Mouse (Mus musculus) cerebellum, adult 2 months (tissue): Measurements from ENCODE around the gene Arhgap19. TPM values are rescaled to one million over a fixed set of nuclear protein-coding genes. Genes with fewer than 3 reads are reported as not detected.

Experiments used
- DNase-seq, 2 experiments: peaks; one replicate each; pipeline ENCODE4 v3.0.0; 2021
- H3K27ac ChIP-seq: fragments of 200-500 bp; 2 replicates; pipeline ENCODE4 v1.5.1; 2012; ENCODE audit warnings: low read length, control low read depth, inconsistent platforms; ENCODE audit not compliant: insufficient read depth
- H3K27me3 ChIP-seq: fragments of 200-500 bp; 2 replicates; pipeline ENCODE4 v1.6.1; 2012; ENCODE audit warnings: inconsistent platforms, mild to moderate bottlenecking, low read length, moderate library complexity; ENCODE audit not compliant: control insufficient read depth, insufficient read depth
- H3K4me1 ChIP-seq: fragments of 200-500 bp; 2 replicates; pipeline ENCODE4 v1.6.1; 2011; ENCODE audit warnings: low read length; ENCODE audit not compliant: control insufficient read depth, insufficient read depth
- H3K4me3 ChIP-seq: fragments of 200-500 bp; replicated peaks from 2 replicates; pipeline ENCODE3; 2011; ENCODE audit warnings: mild to moderate bottlenecking, low read depth, low read length, control low read depth; ENCODE audit not compliant: insufficient read depth
- CTCF ChIP-seq: fragments of 200-500 bp; IDR thresholded peaks from 2 replicates; pipeline ENCODE4 v1.5.1; 2011; ENCODE audit warnings: low read depth, mild to moderate bottlenecking, control low read depth, low read length, moderate library complexity, borderline replicate concordance; ENCODE audit not compliant: insufficient read depth
- POLR2A ChIP-seq: fragments of 200-500 bp; IDR thresholded peaks from 2 replicates; pipeline ENCODE4 v1.6.1; 2011; ENCODE audit warnings: low read length, control low read depth, borderline replicate concordance; ENCODE audit not compliant: insufficient read depth
- WGBS: fragments of 180-500 bp; shearing (Covaris S2); methylation state at CpG from one replicate; pipeline ENCODE4 v1.1.7; 2018; 5-methylcytosine and 5-hydroxymethylcytosine counted together
- polyA plus RNA-seq: library from polyadenylated mRNA; depleted of rRNA; stranded (reverse); fragments of >200 nt; gene quantifications from 2 replicates; pipeline ENCODE4 v1.2.3, GENCODE M21; 2012

Arhgap19 gene
- polyA plus RNA-seq, 1 experiment = 2.4 TPM

DNA sequence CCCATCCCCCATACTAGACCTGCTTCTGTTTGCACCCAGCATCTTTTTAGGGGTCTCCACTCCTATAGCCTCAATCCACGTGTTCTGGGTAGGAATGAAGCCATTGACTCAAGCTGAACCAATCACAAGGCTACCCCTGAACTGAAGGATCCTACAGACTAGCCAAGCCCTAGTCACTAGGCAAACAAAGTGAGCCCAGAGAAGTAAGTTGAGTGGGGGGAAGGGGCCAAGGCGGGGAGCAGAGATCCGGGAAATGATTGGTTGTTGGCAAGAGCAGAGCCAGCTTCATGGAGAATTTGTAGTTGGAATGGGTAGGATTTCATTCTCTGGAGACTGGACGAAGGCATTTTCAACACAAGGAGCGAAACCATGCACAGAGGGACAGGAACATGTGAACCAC is 15.1 kb upstream of the Arhgap19 start:
- no peak for TF ChIP-seq CTCF
- no peak for TF ChIP-seq POLR2A
- no peaks in the 10 kb centered on the region for H3K27me3 ChIP-seq
- 59% methylated on average over 5 of the region's 5 CpGs for WGBS
- DNase-seq = no peak
- no peak overlapping the region for H3K4me3 ChIP-seq
- no peaks in the 10 kb centered on the region for H3K4me1 ChIP-seq
- H3K27ac ChIP-seq = no peak overlapping the region

DNA sequence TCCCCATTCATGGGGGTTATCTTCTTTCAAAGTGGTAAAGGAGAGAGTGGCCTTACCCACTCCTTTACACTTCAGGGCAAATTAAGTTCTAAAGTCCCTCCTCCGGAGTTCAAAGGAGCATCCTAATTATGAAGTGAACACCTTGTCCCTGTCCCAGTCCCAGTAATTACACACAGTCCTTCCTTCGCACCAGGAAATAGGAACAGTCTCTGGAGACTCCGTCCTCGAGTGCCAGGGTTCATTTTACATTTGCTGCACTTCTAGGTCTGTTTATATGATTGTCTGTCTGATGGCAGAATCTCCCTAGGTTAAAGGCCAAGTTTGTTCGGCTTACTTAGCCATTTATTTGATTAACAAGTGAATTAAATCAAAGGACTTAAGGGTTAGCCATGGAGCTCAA is 14.6 kb upstream of the Arhgap19 start:
- Histone ChIP-seq H3K4me1 (no peaks in the 10 kb centered on the region), H3K4me3 (no peak overlapping the region), H3K27me3 (no peaks in the 10 kb centered on the region), H3K27ac (no peak overlapping the region)
- no peak for DNase-seq
- TF ChIP-seq POLR2A (no peak), CTCF (no peak)
- WGBS = 82% methylated on average over 5 of the region's 5 CpGs

DNA sequence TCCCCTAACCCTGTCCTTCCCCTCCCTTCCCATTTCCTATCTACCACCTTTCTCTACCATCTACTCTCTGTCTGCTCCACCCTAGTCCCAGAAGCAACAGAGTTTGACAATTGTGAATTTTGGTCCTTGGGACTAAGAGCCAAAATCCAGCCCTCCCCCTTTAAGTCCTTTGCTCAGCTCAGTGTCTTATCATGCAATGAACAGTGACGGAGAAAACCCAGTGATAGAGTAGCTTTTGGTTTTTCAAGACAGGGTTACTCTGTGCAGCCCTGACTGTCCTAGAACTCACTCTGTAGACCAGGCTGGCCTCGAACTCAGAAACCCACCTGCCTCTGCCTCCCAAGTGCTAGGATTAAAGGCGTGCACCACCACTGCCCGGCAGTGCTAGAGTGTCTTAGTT is 11.5 kb upstream of the Arhgap19 start:
- TF ChIP-seq POLR2A (no peak), CTCF (no peak)
- Histone ChIP-seq H3K4me3 (no peak overlapping the region), H3K27me3 (no peaks in the 10 kb centered on the region), H3K27ac (no peak overlapping the region), H3K4me1 (no peaks in the 10 kb centered on the region)
- 97% methylated on average over 4 of the region's 4 CpGs for WGBS
- DNase-seq = no peak

DNA sequence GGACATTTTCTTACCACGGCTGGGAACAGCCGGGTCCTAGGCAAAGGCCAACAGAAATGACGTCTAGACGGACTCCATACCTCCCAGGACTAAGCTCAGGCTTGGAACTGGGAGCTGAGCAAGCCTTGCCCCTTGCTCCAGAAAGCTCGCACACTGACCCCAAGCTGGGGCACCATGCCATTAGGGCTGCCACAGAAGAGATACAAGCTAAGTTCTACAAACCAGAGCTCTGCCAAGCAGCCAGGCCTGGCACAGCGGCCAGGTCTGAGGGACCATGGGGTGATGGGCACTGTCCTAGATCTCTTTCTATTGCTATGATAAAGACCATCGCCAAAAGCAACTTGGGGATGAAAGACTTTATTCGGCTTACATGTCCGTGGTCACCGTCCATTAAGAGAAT is 10.7 kb upstream of the Arhgap19 start:
- no peak overlapping the region for H3K4me3 ChIP-seq
- TF ChIP-seq CTCF = no peak
- no peak for TF ChIP-seq POLR2A
- DNase-seq = no peak
- WGBS = 83% methylated on average over 10 of the region's 10 CpGs
- H3K27ac ChIP-seq = no peak overlapping the region
- no peaks in the 10 kb centered on the region for H3K4me1 ChIP-seq
- H3K27me3 ChIP-seq = no peaks in the 10 kb centered on the region

DNA sequence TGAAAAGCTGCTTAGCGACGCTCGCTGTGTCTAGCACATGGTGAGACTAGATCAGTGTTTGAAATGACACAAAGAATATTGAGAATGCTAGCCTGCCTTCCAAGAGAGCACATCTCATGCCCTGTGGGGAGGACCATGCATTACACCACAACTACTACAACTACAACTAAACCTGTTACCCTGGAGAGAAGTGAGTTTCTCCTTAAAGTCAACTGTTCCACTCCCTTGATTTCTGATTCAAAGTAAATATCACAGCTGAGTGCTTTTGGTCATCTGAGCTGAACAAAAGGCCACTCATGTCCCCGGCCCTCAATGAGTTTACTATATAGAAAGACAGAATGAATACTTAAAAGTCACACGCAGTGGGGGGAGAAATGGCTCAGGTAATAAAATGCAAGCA is 8.2 kb upstream of the Arhgap19 start:
- H3K27ac ChIP-seq = no peak overlapping the region
- no peaks in the 10 kb centered on the region for H3K27me3 ChIP-seq
- TF ChIP-seq CTCF (no peak), POLR2A (no peak)
- H3K4me1 ChIP-seq = no peaks in the 10 kb centered on the region
- DNase-seq = no peak
- 73% methylated on average over 5 of the region's 5 CpGs for WGBS
- no peak overlapping the region for H3K4me3 ChIP-seq

DNA sequence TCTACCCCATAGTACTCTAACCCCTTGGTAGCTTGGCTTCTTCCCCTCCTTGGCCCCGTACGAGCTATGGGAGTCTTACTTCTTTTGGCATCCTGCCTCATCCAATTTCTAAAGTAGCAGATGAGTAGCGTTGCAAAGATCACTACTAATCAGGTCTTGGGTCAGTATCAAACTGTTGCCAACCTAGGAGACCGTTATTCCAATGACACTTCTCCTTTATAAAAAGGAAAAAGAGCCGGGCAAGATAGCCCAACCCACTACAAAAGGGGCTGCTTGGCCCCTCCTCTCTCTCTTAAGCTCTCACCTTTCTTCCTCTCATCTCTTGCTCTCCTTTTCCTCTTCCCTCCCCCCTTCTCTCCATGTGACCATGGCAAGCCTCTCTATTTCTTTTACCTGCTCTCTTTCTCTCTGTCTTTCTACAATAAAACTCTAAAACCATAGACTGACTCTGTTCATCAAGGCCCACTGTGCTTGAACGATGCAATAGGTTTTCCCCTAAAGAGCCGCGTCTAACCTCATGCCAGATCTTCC is 6.3 kb upstream of the Arhgap19 start:
- no peak for TF ChIP-seq POLR2A
- TF ChIP-seq CTCF = no peak
- Histone ChIP-seq H3K4me1 (no peaks in the 10 kb centered on the region), H3K4me3 (no peak overlapping the region), H3K27me3 (no peaks in the 10 kb centered on the region), H3K27ac (no peak overlapping the region)
- no peak for DNase-seq
- WGBS = 51% methylated on average over 8 of the region's 8 CpGs

DNA sequence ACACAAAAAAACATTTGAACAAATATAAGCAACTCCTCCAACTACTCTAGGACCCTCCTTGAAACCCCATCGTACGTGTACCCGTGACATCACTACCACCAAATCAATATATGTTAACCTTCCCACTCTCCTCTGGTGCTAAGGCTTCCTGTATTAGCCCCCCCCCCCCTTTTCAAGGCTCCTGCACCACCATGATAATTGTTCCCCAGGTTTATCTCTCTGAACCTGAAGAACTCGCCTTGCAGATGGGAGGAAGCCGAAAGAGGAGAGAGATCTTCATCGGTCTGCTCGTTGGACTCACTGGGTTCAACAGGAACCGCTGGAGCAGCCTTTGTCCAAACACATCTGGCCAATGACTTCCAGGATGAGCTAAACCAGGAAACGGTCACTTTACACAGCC is 5.7 kb upstream of the Arhgap19 start:
- WGBS = 90% methylated on average over 9 of the region's 9 CpGs

DNA sequence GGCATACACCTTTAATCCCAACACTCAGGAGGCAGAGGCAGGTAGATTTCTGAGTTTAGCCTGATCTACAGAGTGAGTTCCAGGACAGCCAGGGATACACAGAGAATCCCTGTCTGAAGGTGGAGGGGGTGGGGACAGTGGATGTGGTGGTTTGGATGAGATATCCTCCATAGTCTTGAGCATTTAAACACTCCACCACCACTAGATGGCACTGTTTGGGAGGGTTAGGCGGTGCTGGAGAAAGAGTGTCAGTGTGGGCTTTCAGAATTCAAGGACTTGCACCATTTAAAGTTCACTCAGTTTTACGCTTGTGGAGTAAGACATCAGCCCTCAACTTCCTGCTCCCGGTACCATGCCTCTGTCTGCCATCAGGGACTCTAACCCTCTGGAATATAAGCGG is 4.0 kb upstream of the Arhgap19 start:
- WGBS = 83% methylated on average over 4 of the region's 4 CpGs
- H3K27ac ChIP-seq = no peak overlapping the region

More for the DNA sequence above, 5.7 kb upstream of the Arhgap19 start:
- Histone ChIP-seq H3K27me3 (no peaks in the 10 kb centered on the region), H3K27ac (no peak overlapping the region), H3K4me3 (no peak overlapping the region), H3K4me1 (no peaks in the 10 kb centered on the region)
- DNase-seq = no peak
- TF ChIP-seq POLR2A (no peak), CTCF (no peak)

DNA sequence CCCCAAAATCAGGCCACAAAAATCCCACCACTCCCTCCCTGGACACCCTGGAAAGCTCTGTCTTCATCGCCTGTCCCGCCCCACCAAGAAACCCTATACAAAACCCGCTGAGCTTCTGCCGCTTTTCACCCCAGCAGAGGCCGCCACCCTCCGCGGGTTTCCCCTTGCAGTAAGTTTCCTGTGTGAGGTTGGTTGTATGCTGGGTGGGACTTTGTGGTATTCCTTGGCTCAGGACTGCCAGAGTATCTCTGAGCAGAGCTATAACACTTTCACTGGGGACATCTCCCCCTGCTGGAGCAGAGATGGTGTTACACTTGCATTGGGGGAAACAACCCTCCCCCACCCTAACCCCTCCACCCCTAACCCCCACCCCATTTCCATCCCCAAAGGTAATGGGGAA is 1.5 kb upstream of the Arhgap19 start:
- no peak overlapping the region for H3K27ac ChIP-seq
- no peak for DNase-seq
- no peaks in the 10 kb centered on the region for H3K4me1 ChIP-seq
- TF ChIP-seq POLR2A = no peak
- TF ChIP-seq CTCF = no peak
- no peaks in the 10 kb centered on the region for H3K27me3 ChIP-seq
- 52% methylated on average over 7 of the region's 7 CpGs for WGBS
- no peak overlapping the region for H3K4me3 ChIP-seq

More for the DNA sequence above, 4.0 kb upstream of the Arhgap19 start:
- Histone ChIP-seq H3K4me3 (no peak overlapping the region), H3K4me1 (no peaks in the 10 kb centered on the region), H3K27me3 (no peaks in the 10 kb centered on the region)
- DNase-seq = no peak
- TF ChIP-seq POLR2A (no peak), CTCF (no peak)
